In genomic region chr5:77267441-77267840, GRCm38 (mm10) we compare ENCODE assay signal across 8 mouse cellular contexts. TPM values are rescaled to one million over a fixed set of nuclear protein-coding genes. Genes with fewer than 3 reads are reported as not detected.
DNase-seq lines count a peak whose midpoint lies in the region; ATAC-seq and TF ChIP-seq lines count a peak whose summit lies in the region.

No protein-coding gene starts in this region.

- H3K4me3 ChIP-seq in kidney, postnatal 0 days (replicated peaks; ENCODE audit: low read depth, low read length) = peak overlapping the region; percentile 94
- H3K4me3 ChIP-seq in embryonic fibroblast, embryonic 13.5 days (ENCODE audit: insufficient read depth, low read length) = peak overlapping the region; percentile 88
- peak overlapping the region; percentile 98 for H3K4me3 ChIP-seq in limb, embryonic 10.5 days
- peak overlapping the region; percentile 91 for H3K4me3 ChIP-seq in neural tube, embryonic 13.5 days
- no peak overlapping the region for H3K4me3 ChIP-seq in thymus, adult 2 months (ENCODE audit: control insufficient read depth, insufficient read depth, low read length)

- H3K4me2 ChIP-seq in kidney, postnatal 0 days (ENCODE audit: low read length) = peak overlapping the region; percentile 77
- H3K4me2 ChIP-seq in neural tube, embryonic 13.5 days = peak overlapping the region; percentile 76

- no peak for DNase-seq in kidney, postnatal 0 days (ENCODE audit: low spot score)
- no peak for DNase-seq in kidney, postnatal 14 days
- no peak for DNase-seq in limb, embryonic 10.5 days (ENCODE audit: low spot score)
- no peak for DNase-seq in thymus, adult 2 months
- no peak for DNase-seq in layer of hippocampus, adult 9-10 months (ENCODE audit: low spot score)
- DNase-seq in frontal cortex, postnatal 25 days (ENCODE audit: low spot score in 2 of 2) = no peak

- 0 out of 2 replicates have a peak overlapping the region, but pooled peaks have one; percentile 99 for H3K27ac ChIP-seq in kidney, postnatal 0 days
- H3K27ac ChIP-seq in embryonic fibroblast, embryonic 13.5 days (ENCODE audit: insufficient read depth, low read length) = no peak overlapping the region
- H3K27ac ChIP-seq in limb, embryonic 10.5 days = peak overlapping the region; percentile 98
- H3K27ac ChIP-seq in neural tube, embryonic 13.5 days (replicated peaks) = no peak overlapping the region
- no peak overlapping the region for H3K27ac ChIP-seq in thymus, adult 2 months (ENCODE audit: control insufficient read depth, insufficient read depth, low read length)

- no peaks in the 10 kb centered on the region for H3K9me3 ChIP-seq in kidney, postnatal 0 days (replicated peaks; ENCODE audit: low read length)
- H3K9me3 ChIP-seq in limb, embryonic 10.5 days (replicated peaks) = no peaks in the 10 kb centered on the region
- no peaks in the 10 kb centered on the region for H3K9me3 ChIP-seq in neural tube, embryonic 13.5 days

- WGBS in kidney, postnatal 0 days = 59% methylated on average over 4 of the region's 4 CpGs
- 80% methylated on average over 4 of the region's 4 CpGs for WGBS in limb, embryonic 10.5 days
- 72% methylated on average over 4 of the region's 4 CpGs for WGBS in neural tube, embryonic 13.5 days
- WGBS in thymus, adult 2 months = 67% methylated on average over 4 of the region's 4 CpGs

- H3K9ac ChIP-seq in kidney, postnatal 0 days (ENCODE audit: low read depth, low read length) = no peak overlapping the region
- H3K9ac ChIP-seq in neural tube, embryonic 13.5 days = no peak overlapping the region

- H3K27me3 ChIP-seq in kidney, postnatal 0 days (ENCODE audit: insufficient read depth, low read length) = no peaks in the 10 kb centered on the region
- no peaks in the 10 kb centered on the region for H3K27me3 ChIP-seq in limb, embryonic 10.5 days (ENCODE audit: low read depth, poor library complexity, severe bottlenecking)
- peaks cover 10% of the 10 kb centered on the region; the same call in 1 of the 2 replicates for H3K27me3 ChIP-seq in neural tube, embryonic 13.5 days
- no peaks in the 10 kb centered on the region for H3K27me3 ChIP-seq in thymus, adult 2 months (ENCODE audit: control insufficient read depth, insufficient read depth, low read length)

- ATAC-seq in kidney, postnatal 0 days (replicated peaks; ENCODE audit: low FRiP score, low read depth) = no peak
- no peak for ATAC-seq in neural tube, embryonic 13.5 days (ENCODE audit: low read depth)

- TF ChIP-seq CTCF in kidney, postnatal 0 days (IDR thresholded peaks at IDR 0.05; ENCODE audit: low read depth) = no peak
- no peak for TF ChIP-seq CTCF in embryonic fibroblast, embryonic 13.5 days (IDR thresholded peaks at IDR 0.05; ENCODE audit: borderline replicate concordance, insufficient read depth, low read length)
- TF ChIP-seq CTCF in thymus, adult 2 months (IDR thresholded peaks at IDR 0.05; ENCODE audit: borderline replicate concordance, control insufficient read depth, extremely low read depth, insufficient read depth, low read length, poor library complexity) = no peak

- TF ChIP-seq POLR2A in embryonic fibroblast, embryonic 13.5 days (IDR thresholded peaks at IDR 0.05; ENCODE audit: low read depth, low read length) = no peak
- TF ChIP-seq POLR2A in thymus, adult 2 months (IDR thresholded peaks at IDR 0.05; ENCODE audit: control insufficient read depth, extremely low read depth, insufficient read depth, low read length, poor library complexity) = no peak

- H3K36me3 ChIP-seq in kidney, postnatal 0 days (ENCODE audit: insufficient read depth, low read length) = peaks cover 17% of the 10 kb centered on the region
- peaks cover 47% of the 10 kb centered on the region for H3K36me3 ChIP-seq in limb, embryonic 10.5 days
- H3K36me3 ChIP-seq in neural tube, embryonic 13.5 days = peaks cover 25% of the 10 kb centered on the region
- peaks cover 10% of the 10 kb centered on the region for H3K36me3 ChIP-seq in thymus, adult 2 months (ENCODE audit: control insufficient read depth, insufficient read depth, low read length)

- H3K4me1 ChIP-seq in kidney, postnatal 0 days (replicated peaks; ENCODE audit: insufficient read depth, low read length) = 0 out of 2 replicates have a peak, but pooled peaks cover 4% of the 10 kb centered on the region
- no peaks in the 10 kb centered on the region for H3K4me1 ChIP-seq in embryonic fibroblast, embryonic 13.5 days (ENCODE audit: control insufficient read depth, insufficient read depth, low read length)
- peaks cover 16% of the 10 kb centered on the region; the same call in 1 of the 2 replicates for H3K4me1 ChIP-seq in limb, embryonic 10.5 days
- peaks cover 21% of the 10 kb centered on the region for H3K4me1 ChIP-seq in neural tube, embryonic 13.5 days (replicated peaks)
- peaks cover 19% of the 10 kb centered on the region for H3K4me1 ChIP-seq in thymus, adult 2 months (replicated peaks; ENCODE audit: control insufficient read depth, insufficient read depth, low read length)

RNA-seq across cellular contexts. Expression of gene Rest, which starts 2.1 kb away (rescaled TPM):
- 32.7 and 34.1 TPM in 2 replicates for polyA plus RNA-seq in kidney, postnatal 0 days (2015; fragmentation: Nextera tagmentation; extraction: Ambion mirVana)
- 31.1 and 36.4 TPM in 2 replicates for polyA plus RNA-seq in embryonic fibroblast, embryonic 13.5 days (2011; ENCODE audit: insufficient read length, low read depth, missing spikeins)
- polyA plus RNA-seq in limb, embryonic 10.5 days (2016; fragmentation: Nextera tagmentation; extraction: Ambion mirVana) = 35.7 and 46.6 TPM in 2 replicates
- polyA plus RNA-seq in neural tube, embryonic 13.5 days (2015; fragmentation: Nextera tagmentation; extraction: Ambion mirVana) = 9.7 and 12.5 TPM in 2 replicates
- polyA plus RNA-seq in thymus, adult 2 months (2012; rRNA removed) = 14.0 and 18.4 TPM in 2 replicates

RNA-seq across cellular contexts. Expression of gene Noa1, which starts 42.4 kb away (rescaled TPM):
- polyA plus RNA-seq in kidney, postnatal 0 days (2015; fragmentation: Nextera tagmentation; extraction: Ambion mirVana) = 27.0 and 28.4 TPM in 2 replicates
- polyA plus RNA-seq in embryonic fibroblast, embryonic 13.5 days (2011; ENCODE audit: insufficient read length, low read depth, missing spikeins) = 13.7 and 15.7 TPM in 2 replicates
- polyA plus RNA-seq in limb, embryonic 10.5 days (2016; fragmentation: Nextera tagmentation; extraction: Ambion mirVana) = 36.5 and 43.5 TPM in 2 replicates
- 34.4 and 36.0 TPM in 2 replicates for polyA plus RNA-seq in neural tube, embryonic 13.5 days (2015; fragmentation: Nextera tagmentation; extraction: Ambion mirVana)
- polyA plus RNA-seq in thymus, adult 2 months (2012; rRNA removed) = 23.1 and 27.9 TPM in 2 replicates

RNA-seq across cellular contexts. Expression of gene Polr2b, which starts 42.5 kb away (rescaled TPM):
- 46.1 and 49.7 TPM in 2 replicates for polyA plus RNA-seq in kidney, postnatal 0 days (2015; fragmentation: Nextera tagmentation; extraction: Ambion mirVana)
- 84.9 and 88.8 TPM in 2 replicates for polyA plus RNA-seq in embryonic fibroblast, embryonic 13.5 days (2011; ENCODE audit: insufficient read length, low read depth, missing spikeins)
- 86.2 and 95.9 TPM in 2 replicates for polyA plus RNA-seq in limb, embryonic 10.5 days (2016; fragmentation: Nextera tagmentation; extraction: Ambion mirVana)
- 62.3 and 71.8 TPM in 2 replicates for polyA plus RNA-seq in neural tube, embryonic 13.5 days (2015; fragmentation: Nextera tagmentation; extraction: Ambion mirVana)
- 25.8 and 30.4 TPM in 2 replicates for polyA plus RNA-seq in thymus, adult 2 months (2012; rRNA removed)

RNA-seq across cellular contexts. Expression of gene Spink2, which starts 56.2 kb away (rescaled TPM):
- polyA plus RNA-seq in kidney, postnatal 0 days (2015; fragmentation: Nextera tagmentation; extraction: Ambion mirVana) = 0.77 and 1.0 TPM in 2 replicates
- polyA plus RNA-seq in embryonic fibroblast, embryonic 13.5 days (2011; ENCODE audit: insufficient read length, low read depth, missing spikeins) = 1.8 and 2.2 TPM in 2 replicates
- 0.89 and 1.4 TPM in 2 replicates for polyA plus RNA-seq in limb, embryonic 10.5 days (2016; fragmentation: Nextera tagmentation; extraction: Ambion mirVana)
- 4.8 and 5.1 TPM in 2 replicates for polyA plus RNA-seq in neural tube, embryonic 13.5 days (2015; fragmentation: Nextera tagmentation; extraction: Ambion mirVana)
- polyA plus RNA-seq in thymus, adult 2 months (2012; rRNA removed) = 0.33 and 1.3 TPM in 2 replicates

Comparison
In these comparisons a context has a peak if more than half of its experiments do, and no peak if none do; other contexts are left out.
1. H3K27ac ChIP-seq: peak in kidney, postnatal 0 days (single experiment) and limb, embryonic 10.5 days (single experiment); none in embryonic fibroblast, embryonic 13.5 days (single experiment), neural tube, embryonic 13.5 days (single experiment) and thymus, adult 2 months (single experiment).